In the genomic region with DNA sequence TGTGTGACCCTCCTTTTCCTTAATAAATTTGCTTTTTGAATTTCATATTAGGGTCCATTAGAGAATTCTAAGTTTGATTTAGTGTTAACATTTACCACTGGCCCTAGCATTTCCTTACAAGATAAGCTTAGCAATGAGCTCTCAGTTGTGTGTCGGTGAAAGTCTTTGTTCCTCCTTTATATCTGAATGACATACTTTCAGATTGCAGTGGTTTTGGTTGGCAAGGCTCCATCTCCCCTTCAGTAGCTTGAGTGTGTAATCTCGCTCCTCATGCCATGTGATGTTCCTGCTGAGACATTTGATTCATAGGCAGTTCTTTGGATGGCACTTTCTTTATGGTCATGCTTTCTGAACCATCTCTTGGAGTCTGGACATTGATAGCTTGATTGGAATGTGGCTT, we compare ENCODE assay signal across 24 mouse cellular contexts. TPM values are rescaled to one million over a fixed set of nuclear protein-coding genes. Genes with fewer than 3 reads are reported as not detected.
"Had no signal": no experiment of that assay in that cellular context is flagged by ENCODE, and none has a peak within 500 bp of the region (broad histone marks: within the 10 kb centered on the region; RNA-seq: fewer than 3 reads in every experiment).

No protein-coding gene starts in this region.

- H3K9me3 ChIP-seq: kidney, embryonic 15.5 days; limb, embryonic 10.5 days; liver, embryonic 15.5 days; lung, embryonic 15.5 days; midbrain, embryonic 15.5 days; neural tube, embryonic 12.5 days; stomach, embryonic 15.5 days had no signal

- ATAC-seq: midbrain, embryonic 15.5 days had no signal

- H3K9ac ChIP-seq: kidney, embryonic 15.5 days; liver, embryonic 15.5 days; lung, embryonic 15.5 days; midbrain, embryonic 15.5 days; neural tube, embryonic 12.5 days; stomach, embryonic 15.5 days had no signal

- H3K27ac ChIP-seq: kidney, embryonic 15.5 days; limb, embryonic 10.5 days; liver, embryonic 15.5 days; lung, embryonic 15.5 days; midbrain, embryonic 15.5 days; neural tube, embryonic 12.5 days; stomach, embryonic 15.5 days had no signal

- H3K36me3 ChIP-seq: kidney, embryonic 15.5 days; limb, embryonic 10.5 days; liver, embryonic 15.5 days; lung, embryonic 15.5 days; midbrain, embryonic 15.5 days; neural tube, embryonic 12.5 days; stomach, embryonic 15.5 days had no signal

- H3K27me3 ChIP-seq: kidney, embryonic 15.5 days; liver, embryonic 15.5 days; lung, embryonic 15.5 days; midbrain, embryonic 15.5 days; neural tube, embryonic 12.5 days; stomach, embryonic 15.5 days had no signal

- H3K4me3 ChIP-seq: kidney, embryonic 15.5 days; limb, embryonic 10.5 days; liver, embryonic 15.5 days; lung, embryonic 15.5 days; midbrain, embryonic 15.5 days; neural tube, embryonic 12.5 days; stomach, embryonic 15.5 days had no signal

- H3K4me1 ChIP-seq: kidney, embryonic 15.5 days; limb, embryonic 10.5 days; liver, embryonic 15.5 days; lung, embryonic 15.5 days; midbrain, embryonic 15.5 days; neural tube, embryonic 12.5 days; stomach, embryonic 15.5 days had no signal

- DNase-seq: kidney, adult 2 months; kidney, postnatal 14 days; right cerebral cortex, postnatal 4 days; spleen, adult 18-20 months; thymus, postnatal 36 days had no signal

RNA-seq across cellular contexts. Expression of a gene that starts 7.4 kb away (rescaled TPM):
- total RNA-seq: layer of hippocampus, adult 8-10 months; layer of hippocampus, postnatal 14 days; left cerebral cortex, adult 18-20 months; left cerebral cortex, postnatal 14 days; monocyte, adult 5-6 weeks; neutrophil, adult 5-6 weeks had no signal
- polyA plus RNA-seq: kidney, adult 2 months; kidney, embryonic 15.5 days; large intestine, adult 2 months; limb, embryonic 10.5 days; limb, embryonic 14.5 days; liver, embryonic 11.5 days; liver, embryonic 15.5 days; lung, embryonic 15.5 days; midbrain, embryonic 11.5 days; midbrain, embryonic 15.5 days; stomach, embryonic 15.5 days; testis, adult 2 months; thymus, postnatal 0 days had no signal
